Mouse (Mus musculus): ENCODE results near the gene Smarcd2. TPM values are rescaled to one million over a fixed set of nuclear protein-coding genes. Genes with fewer than 3 reads are reported as not detected.

The Smarcd2 gene
- polyA plus RNA-seq, 1 experiment from 2014 or later = 27.2 TPM

DNA sequence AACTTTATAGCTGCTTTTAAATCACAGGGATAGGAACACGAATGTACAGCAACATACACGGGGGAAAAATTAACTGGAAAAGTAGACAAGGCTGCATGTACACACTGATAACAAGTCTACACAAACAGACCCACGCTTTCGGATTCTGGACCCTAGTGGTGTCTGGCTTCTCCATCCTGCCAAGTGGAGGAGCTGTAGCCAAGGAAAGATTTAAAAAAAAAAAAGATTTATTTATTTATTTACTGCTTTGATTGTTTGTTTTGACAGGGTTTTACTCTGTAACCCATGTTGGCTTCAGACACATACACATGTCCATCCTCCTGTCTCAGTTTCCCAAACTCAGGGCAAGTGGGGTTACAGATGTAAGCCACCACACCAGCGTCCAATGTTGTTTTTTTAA is 34.7 kb upstream of the Smarcd2 start:
- no peaks in the 10 kb centered on the region for H3K27me3 ChIP-seq (ENCODE audit: control insufficient read depth, insufficient read depth, low read length)
- 84% methylated on average over 5 of the region's 5 CpGs for WGBS
- H3K9me3 ChIP-seq (ENCODE audit: control insufficient read depth, low read length) = no peaks in the 10 kb centered on the region
- H3K27ac ChIP-seq (ENCODE audit: low read depth, low read length) = no peak overlapping the region
- no peak overlapping the region for H3K9ac ChIP-seq (ENCODE audit: low read length)
- no peaks in the 10 kb centered on the region for H3K4me1 ChIP-seq (replicated peaks; ENCODE audit: control insufficient read depth, insufficient read depth, low read length)
- ATAC-seq (replicated peaks; ENCODE audit: low FRiP score) (no peak), DNase-seq (ENCODE audit: low spot score) (no peak)
- no peaks in the 10 kb centered on the region for H3K36me3 ChIP-seq (ENCODE audit: control insufficient read depth, insufficient read depth, low read length)
- no peak overlapping the region for H3K4me3 ChIP-seq (ENCODE audit: low read depth, low read length)
- H3K4me2 ChIP-seq (ENCODE audit: low read depth, low read length, severe bottlenecking) = no peak overlapping the region

DNA sequence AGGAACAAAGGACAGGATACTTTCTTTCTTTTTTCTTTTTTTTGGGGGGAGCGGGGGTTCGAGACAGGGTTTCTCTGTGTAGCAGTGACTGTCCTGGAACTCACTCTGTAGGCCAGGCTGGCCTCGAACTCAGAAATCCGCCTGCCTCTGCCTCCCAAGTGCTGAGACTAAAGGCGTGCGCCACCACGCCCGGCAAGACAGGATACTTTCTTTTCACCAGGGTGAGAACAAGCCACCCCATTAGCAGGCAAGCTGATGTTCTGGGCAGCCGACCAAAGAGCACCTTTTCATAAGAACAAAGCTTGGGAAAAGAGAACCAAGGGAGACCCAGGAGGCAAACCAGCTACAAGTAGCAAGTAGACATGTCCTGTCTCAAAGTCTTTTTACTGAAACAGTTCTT is 34.0 kb upstream of the Smarcd2 start:
- WGBS = 81% methylated on average over 9 of the region's 9 CpGs
- no peaks in the 10 kb centered on the region for H3K4me1 ChIP-seq (replicated peaks; ENCODE audit: control insufficient read depth, insufficient read depth, low read length)
- H3K9me3 ChIP-seq (ENCODE audit: control insufficient read depth, low read length) = no peaks in the 10 kb centered on the region
- ATAC-seq (replicated peaks; ENCODE audit: low FRiP score) (no peak), DNase-seq (ENCODE audit: low spot score) (no peak)
- no peak overlapping the region for H3K4me3 ChIP-seq (ENCODE audit: low read depth, low read length)
- no peak overlapping the region for H3K9ac ChIP-seq (ENCODE audit: low read length)
- H3K4me2 ChIP-seq (ENCODE audit: low read depth, low read length, severe bottlenecking) = no peak overlapping the region
- no peaks in the 10 kb centered on the region for H3K27me3 ChIP-seq (ENCODE audit: control insufficient read depth, insufficient read depth, low read length)
- no peak overlapping the region for H3K27ac ChIP-seq (ENCODE audit: low read depth, low read length)
- H3K36me3 ChIP-seq (ENCODE audit: control insufficient read depth, insufficient read depth, low read length) = no peaks in the 10 kb centered on the region

DNA sequence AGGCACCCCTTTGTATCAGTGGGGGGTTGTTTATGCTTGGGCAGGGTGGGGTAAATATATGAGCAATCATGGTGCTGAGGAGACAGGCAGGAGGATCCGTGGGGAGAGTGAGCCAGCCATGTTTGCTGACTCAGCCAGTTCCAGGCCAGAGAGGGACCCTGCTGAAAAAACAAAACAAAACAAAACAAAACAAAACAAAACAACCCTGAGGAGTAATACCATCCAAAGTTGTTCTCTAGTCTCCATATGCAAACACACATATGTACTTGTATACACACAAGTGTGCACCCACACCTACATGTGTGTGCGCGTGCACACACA is 33.3 kb upstream of the Smarcd2 start:
- H3K4me3 ChIP-seq (ENCODE audit: low read depth, low read length) = no peak overlapping the region
- H3K27ac ChIP-seq (ENCODE audit: low read depth, low read length) = no peak overlapping the region
- WGBS = 89% methylated on average over 3 of the region's 3 CpGs
- no peak for ATAC-seq (replicated peaks; ENCODE audit: low FRiP score)
- no peak overlapping the region for H3K4me2 ChIP-seq (ENCODE audit: low read depth, low read length, severe bottlenecking)
- no peaks in the 10 kb centered on the region for H3K4me1 ChIP-seq (replicated peaks; ENCODE audit: control insufficient read depth, insufficient read depth, low read length)
- DNase-seq (ENCODE audit: low spot score) = no peak
- H3K36me3 ChIP-seq (ENCODE audit: control insufficient read depth, insufficient read depth, low read length) = no peaks in the 10 kb centered on the region
- no peaks in the 10 kb centered on the region for H3K27me3 ChIP-seq (ENCODE audit: control insufficient read depth, insufficient read depth, low read length)
- H3K9me3 ChIP-seq (ENCODE audit: control insufficient read depth, low read length) = no peaks in the 10 kb centered on the region
- no peak overlapping the region for H3K9ac ChIP-seq (ENCODE audit: low read length)

DNA sequence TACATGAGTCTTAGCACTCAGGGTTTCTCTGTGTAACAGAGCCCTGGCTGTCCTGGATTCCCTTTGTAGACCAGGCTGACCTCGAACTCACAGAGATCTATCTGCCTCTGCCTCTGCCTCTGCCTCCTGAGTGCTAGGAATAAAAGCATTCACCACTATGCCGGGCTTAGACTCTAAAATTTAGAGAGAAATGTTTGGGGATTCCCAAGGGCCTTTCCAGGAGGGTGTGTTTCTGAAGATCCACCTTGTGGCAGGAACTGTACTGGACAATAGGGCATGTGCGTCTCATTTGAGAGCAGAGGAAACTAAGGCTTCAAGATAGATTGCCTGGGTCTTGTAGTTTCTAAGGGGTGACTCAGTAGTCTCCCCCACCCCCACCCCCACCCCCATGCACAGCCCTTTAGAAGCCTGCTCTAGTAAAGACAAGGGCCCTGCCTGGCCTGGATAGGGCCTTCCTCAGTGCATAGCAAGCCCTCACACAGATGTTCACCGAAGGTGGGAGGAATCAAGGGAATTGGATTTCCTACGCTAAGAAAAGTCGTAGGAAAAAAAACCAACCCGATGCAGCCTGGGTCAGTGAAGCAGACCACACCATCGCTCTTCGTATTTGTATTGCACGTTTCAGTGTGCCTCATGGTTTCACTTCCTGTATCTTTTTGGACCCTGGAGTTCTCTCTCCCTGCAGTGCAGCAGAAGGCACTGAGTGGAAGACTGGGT is 32.7 kb upstream of the Smarcd2 start:
- no peak overlapping the region for H3K4me2 ChIP-seq (ENCODE audit: low read depth, low read length, severe bottlenecking)
- H3K27ac ChIP-seq (ENCODE audit: low read depth, low read length) = no peak overlapping the region
- no peaks in the 10 kb centered on the region for H3K9me3 ChIP-seq (ENCODE audit: control insufficient read depth, low read length)
- H3K4me3 ChIP-seq (ENCODE audit: low read depth, low read length) = no peak overlapping the region
- no peak overlapping the region for H3K9ac ChIP-seq (ENCODE audit: low read length)
- 86% methylated on average over 10 of the region's 10 CpGs for WGBS
- H3K36me3 ChIP-seq (ENCODE audit: control insufficient read depth, insufficient read depth, low read length) = no peaks in the 10 kb centered on the region
- no peak for DNase-seq (ENCODE audit: low spot score)
- no peaks in the 10 kb centered on the region for H3K4me1 ChIP-seq (replicated peaks; ENCODE audit: control insufficient read depth, insufficient read depth, low read length)
- H3K27me3 ChIP-seq (ENCODE audit: control insufficient read depth, insufficient read depth, low read length) = no peaks in the 10 kb centered on the region
- no peak for ATAC-seq (replicated peaks; ENCODE audit: low FRiP score)

DNA sequence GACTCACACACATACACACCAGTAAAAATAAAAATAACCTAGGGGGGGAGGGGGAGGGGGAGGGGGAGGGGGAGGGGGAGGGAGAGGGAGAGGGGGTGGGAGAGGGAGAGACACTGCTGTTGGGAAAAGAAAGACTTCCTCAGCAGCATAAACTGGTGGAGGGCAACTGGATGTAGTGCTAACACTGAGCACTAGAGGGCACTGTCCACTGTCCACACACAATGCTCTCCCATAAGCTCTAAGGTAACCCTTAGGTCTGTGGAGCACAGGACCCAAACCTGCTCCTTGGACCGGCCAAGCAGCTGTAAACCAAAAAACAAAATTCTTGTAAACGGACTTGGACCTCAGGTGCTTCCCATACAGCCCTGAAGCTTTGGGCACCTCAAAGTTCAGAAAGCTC is 29.9 kb upstream of the Smarcd2 start:
- no peaks in the 10 kb centered on the region for H3K9me3 ChIP-seq (ENCODE audit: control insufficient read depth, low read length)
- ATAC-seq (replicated peaks; ENCODE audit: low FRiP score) (0 out of 2 replicates have a peak, but pooled peaks have one; percentile 39), DNase-seq (ENCODE audit: low spot score) (peak; percentile 82)
- no peaks in the 10 kb centered on the region for H3K27me3 ChIP-seq (ENCODE audit: control insufficient read depth, insufficient read depth, low read length)
- no peaks in the 10 kb centered on the region for H3K4me1 ChIP-seq (replicated peaks; ENCODE audit: control insufficient read depth, insufficient read depth, low read length)
- H3K9ac ChIP-seq (ENCODE audit: low read length) = no peak overlapping the region
- WGBS = 20% methylated on average over 2 of the region's 2 CpGs
- no peaks in the 10 kb centered on the region for H3K36me3 ChIP-seq (ENCODE audit: control insufficient read depth, insufficient read depth, low read length)
- no peak overlapping the region for H3K4me2 ChIP-seq (ENCODE audit: low read depth, low read length, severe bottlenecking)
- no peak overlapping the region for H3K4me3 ChIP-seq (ENCODE audit: low read depth, low read length)
- H3K27ac ChIP-seq (ENCODE audit: low read depth, low read length) = no peak overlapping the region

DNA sequence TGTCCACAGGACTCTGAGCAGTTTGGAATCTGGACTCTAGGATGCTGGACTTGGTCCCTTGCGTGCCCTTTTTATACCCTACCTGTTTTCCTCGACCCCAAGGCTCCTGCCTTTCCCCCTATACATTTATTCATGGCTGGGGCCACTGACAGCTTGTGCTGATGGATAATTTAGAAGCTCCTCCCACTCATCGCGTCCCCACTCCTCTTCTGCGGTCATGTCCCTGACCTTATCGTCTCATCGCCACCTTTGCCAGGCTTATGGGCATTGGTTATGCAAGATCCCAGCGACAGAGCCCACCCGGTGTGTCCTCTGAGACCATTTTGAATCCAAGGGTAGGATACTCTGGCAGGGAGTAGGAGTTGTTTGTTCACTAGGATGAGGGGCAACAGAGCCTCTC is 29.0 kb upstream of the Smarcd2 start, which contains the start of gene Gh:
TSS of gene Gh (minus strand) at position 101 of the 400 bp plus-strand sequence.
- H3K9me3 ChIP-seq (ENCODE audit: control insufficient read depth, low read length) = no peaks in the 10 kb centered on the region
- ATAC-seq (replicated peaks; ENCODE audit: low FRiP score) (no peak), DNase-seq (ENCODE audit: low spot score) (no peak)
- WGBS = 85% methylated on average over 9 of the region's 9 CpGs
- no peaks in the 10 kb centered on the region for H3K36me3 ChIP-seq (ENCODE audit: control insufficient read depth, insufficient read depth, low read length)
- H3K9ac ChIP-seq (ENCODE audit: low read length) = no peak within 1 kb of the TSS
- H3K4me3 ChIP-seq (ENCODE audit: low read depth, low read length) = no peak within 1 kb of the TSS
- H3K4me1 ChIP-seq (replicated peaks; ENCODE audit: control insufficient read depth, insufficient read depth, low read length) = no peaks in the 10 kb centered on the region
- H3K27me3 ChIP-seq (ENCODE audit: control insufficient read depth, insufficient read depth, low read length) = no peaks in the 10 kb centered on the region
- no peak within 1 kb of the TSS for H3K27ac ChIP-seq (ENCODE audit: low read depth, low read length)
- no peak within 1 kb of the TSS for H3K4me2 ChIP-seq (ENCODE audit: low read depth, low read length, severe bottlenecking)

DNA sequence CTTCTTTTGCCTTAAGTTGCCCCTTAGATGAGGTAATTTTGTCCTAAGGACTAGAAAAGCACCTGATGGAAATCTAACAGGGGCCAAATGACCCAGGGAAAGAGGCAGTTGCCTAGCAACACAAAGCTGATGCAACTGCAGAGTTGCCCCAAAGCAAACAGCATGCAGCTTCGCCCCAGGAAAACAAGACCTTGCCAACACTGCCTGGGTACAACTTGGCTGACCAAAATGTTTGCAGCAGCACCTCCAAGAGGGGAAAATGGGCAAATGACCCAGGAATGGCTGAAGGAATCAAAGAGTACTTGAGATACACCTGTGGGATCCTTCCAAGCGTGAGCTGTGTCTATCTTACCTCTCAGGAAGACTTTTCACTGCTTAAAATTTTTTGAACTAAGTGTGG is 19.1 kb upstream of the Smarcd2 start:
- no peak overlapping the region for H3K4me3 ChIP-seq (ENCODE audit: low read depth, low read length)
- no peaks in the 10 kb centered on the region for H3K4me1 ChIP-seq (replicated peaks; ENCODE audit: control insufficient read depth, insufficient read depth, low read length)
- H3K27me3 ChIP-seq (ENCODE audit: control insufficient read depth, insufficient read depth, low read length) = no peaks in the 10 kb centered on the region
- ATAC-seq (replicated peaks; ENCODE audit: low FRiP score) (no peak), DNase-seq (ENCODE audit: low spot score) (no peak)
- no peaks in the 10 kb centered on the region for H3K36me3 ChIP-seq (ENCODE audit: control insufficient read depth, insufficient read depth, low read length)
- 91% methylated on average over 2 of the region's 2 CpGs for WGBS
- H3K9me3 ChIP-seq (ENCODE audit: control insufficient read depth, low read length) = no peaks in the 10 kb centered on the region
- no peak overlapping the region for H3K9ac ChIP-seq (ENCODE audit: low read length)
- H3K4me2 ChIP-seq (ENCODE audit: low read depth, low read length, severe bottlenecking) = no peak overlapping the region
- no peak overlapping the region for H3K27ac ChIP-seq (ENCODE audit: low read depth, low read length)

DNA sequence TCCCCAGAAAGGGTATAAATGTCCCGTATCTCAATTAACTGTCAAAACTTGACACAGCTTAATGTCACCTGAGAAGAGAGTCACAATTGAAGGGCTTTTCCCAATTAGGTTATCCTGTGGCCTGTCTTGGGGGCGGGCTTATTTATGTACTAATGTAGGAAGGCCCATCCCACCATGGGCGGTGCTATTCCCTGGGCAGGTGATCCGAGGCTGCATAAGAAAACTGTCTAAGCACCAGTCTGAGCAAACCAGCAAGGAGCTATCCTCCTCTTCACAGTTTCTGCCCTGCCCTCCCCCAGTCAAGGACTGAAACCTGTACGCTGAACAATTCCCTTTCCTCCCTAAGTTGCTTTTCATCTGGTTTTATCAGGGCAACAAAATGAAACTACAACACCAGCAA is 17.6 kb upstream of the Smarcd2 start:
- Histone ChIP-seq H3K9ac (ENCODE audit: low read length) (no peak overlapping the region), H3K4me2 (ENCODE audit: low read depth, low read length, severe bottlenecking) (no peak overlapping the region), H3K27ac (ENCODE audit: low read depth, low read length) (no peak overlapping the region), H3K9me3 (ENCODE audit: control insufficient read depth, low read length) (no peaks in the 10 kb centered on the region), H3K4me1 (replicated peaks; ENCODE audit: control insufficient read depth, insufficient read depth, low read length) (no peaks in the 10 kb centered on the region), H3K4me3 (ENCODE audit: low read depth, low read length) (no peak overlapping the region), H3K27me3 (ENCODE audit: control insufficient read depth, insufficient read depth, low read length) (no peaks in the 10 kb centered on the region), H3K36me3 (ENCODE audit: control insufficient read depth, insufficient read depth, low read length) (no peaks in the 10 kb centered on the region)
- no peak for DNase-seq (ENCODE audit: low spot score)
- WGBS = 90% methylated on average over 5 of the region's 5 CpGs
- no peak for ATAC-seq (replicated peaks; ENCODE audit: low FRiP score)

DNA sequence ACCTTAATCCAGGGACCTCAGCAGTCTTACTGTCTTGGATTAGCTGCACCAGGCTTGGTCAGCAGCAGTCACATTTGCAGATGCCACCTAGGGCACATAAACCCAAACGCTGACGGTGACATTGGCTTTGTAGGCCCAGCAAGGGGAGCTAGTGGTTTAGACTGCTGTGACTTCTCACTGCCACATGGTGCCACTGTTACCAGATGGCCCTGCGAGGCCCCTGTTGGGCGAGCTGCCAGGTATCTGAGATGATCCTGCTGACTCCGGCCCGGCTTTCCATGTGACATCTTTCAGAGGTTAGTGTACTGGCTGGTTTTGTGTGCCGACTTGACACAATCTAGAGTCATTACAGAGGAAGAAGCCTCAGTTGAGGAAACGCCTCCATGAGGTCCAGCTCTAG is 16.6 kb upstream of the Smarcd2 start:
- Histone ChIP-seq H3K36me3 (ENCODE audit: control insufficient read depth, insufficient read depth, low read length) (no peaks in the 10 kb centered on the region), H3K9ac (ENCODE audit: low read length) (no peak overlapping the region), H3K27me3 (ENCODE audit: control insufficient read depth, insufficient read depth, low read length) (no peaks in the 10 kb centered on the region), H3K4me2 (ENCODE audit: low read depth, low read length, severe bottlenecking) (no peak overlapping the region), H3K4me3 (ENCODE audit: low read depth, low read length) (no peak overlapping the region), H3K9me3 (ENCODE audit: control insufficient read depth, low read length) (no peaks in the 10 kb centered on the region), H3K27ac (ENCODE audit: low read depth, low read length) (no peak overlapping the region), H3K4me1 (replicated peaks; ENCODE audit: control insufficient read depth, insufficient read depth, low read length) (no peaks in the 10 kb centered on the region)
- DNase-seq (ENCODE audit: low spot score) = no peak
- WGBS = 76% methylated on average over 8 of the region's 8 CpGs
- no peak for ATAC-seq (replicated peaks; ENCODE audit: low FRiP score)

Data from forebrain, embryonic 11.5 days (tissue).